Mouse (Mus musculus) lung, embryonic 15.5 days (tissue): ENCODE measurements around the gene Fam71f1. TPM values are rescaled to one million over a fixed set of nuclear protein-coding genes. Genes with fewer than 3 reads are reported as not detected.

Experiments used
- ATAC-seq: fragments of 200-750 bp; cut with Nextera tagmentation; 2 replicates; pipeline ENCODE4 v1.8.0; 2017; ENCODE audit warnings: moderate number of reproducible peaks, borderline replicate concordance; ENCODE audit not compliant: low FRiP score, low TSS enrichment; ENCODE audit errors: extremely low read depth
- H3K27ac ChIP-seq: fragments of 300-500 bp; sonication (generic); 2 replicates; pipeline ENCODE4 v1.5.1; 2015; ENCODE audit warnings: moderate library complexity, mild to moderate bottlenecking, inconsistent platforms
- H3K27me3 ChIP-seq: fragments of 300-500 bp; sonication (generic); 2 replicates; pipeline ENCODE4 v1.6.1; 2015; ENCODE audit warnings: inconsistent platforms
- H3K36me3 ChIP-seq: fragments of 300-500 bp; sonication (generic); 2 replicates; pipeline ENCODE4 v1.6.1; 2015; ENCODE audit warnings: inconsistent platforms
- H3K4me1 ChIP-seq: fragments of 300-500 bp; sonication (generic); 2 replicates; pipeline ENCODE4 v1.6.1; 2015; ENCODE audit warnings: inconsistent platforms
- H3K4me2 ChIP-seq: fragments of 300-500 bp; sonication (generic); 2 replicates; pipeline ENCODE4 v1.6.1; 2015; ENCODE audit warnings: inconsistent platforms, mild to moderate bottlenecking, moderate library complexity
- H3K4me3 ChIP-seq: fragments of 300-500 bp; sonication (generic); 2 replicates; pipeline ENCODE4 v1.5.1; 2015; ENCODE audit warnings: mild to moderate bottlenecking, inconsistent platforms
- H3K9ac ChIP-seq: fragments of 300-500 bp; sonication (generic); 2 replicates; pipeline ENCODE4 v1.6.1; 2015; ENCODE audit warnings: inconsistent platforms
- H3K9me3 ChIP-seq: fragments of 300-500 bp; sonication (generic); 2 replicates; pipeline ENCODE4 v1.6.1; 2016; ENCODE audit warnings: inconsistent platforms
- whole genome bisulfite sequencing: fragments of 180-500 bp; shearing (Covaris S2); methylation state at CpG from one replicate; pipeline ENCODE4 v1.1.7; 2015; 5-methylcytosine and 5-hydroxymethylcytosine counted together
- polyA plus RNA-seq: library from polyadenylated mRNA; unstranded; fragments of >200 nt; fragmentation: Nextera tagmentation; extraction: Ambion mirVana; gene quantifications from 2 replicates; pipeline ENCODE4 v1.2.1, GENCODE M21; 2015

The Fam71f1 gene
- polyA plus RNA-seq, 1 experiment from 2014 or later, result not detected

GRCm38 (mm10) chr6:29303251-29303650 is 15.7 kb upstream of the Fam71f1 start:
- Histone ChIP-seq H3K4me2 (no peak overlapping the region), H3K9me3 (no peaks in the 10 kb centered on the region), H3K36me3 (no peaks in the 10 kb centered on the region), H3K27ac (no peak overlapping the region), H3K9ac (no peak overlapping the region), H3K4me3 (no peak overlapping the region), H3K4me1 (no peaks in the 10 kb centered on the region), H3K27me3 (no peaks in the 10 kb centered on the region)
- ATAC-seq, result no peak

GRCm38 (mm10) chr6:29303726-29304125 is 15.2 kb upstream of the Fam71f1 start:
- Histone ChIP-seq H3K4me2 (no peak overlapping the region), H3K9me3 (no peaks in the 10 kb centered on the region), H3K27ac (no peak overlapping the region), H3K4me1 (no peaks in the 10 kb centered on the region), H3K4me3 (no peak overlapping the region), H3K36me3 (no peaks in the 10 kb centered on the region), H3K27me3 (no peaks in the 10 kb centered on the region), H3K9ac (no peak overlapping the region)
- 35% methylated on average over 5 of the region's 5 CpGs for WGBS
- ATAC-seq, result no peak

- ATAC-seq, result no peak
- 86% methylated on average over 4 of the region's 4 CpGs for WGBS
- Histone ChIP-seq H3K4me3 (no peak overlapping the region), H3K4me1 (no peaks in the 10 kb centered on the region), H3K27ac (no peak overlapping the region), H3K27me3 (no peaks in the 10 kb centered on the region), H3K9ac (no peak overlapping the region), H3K36me3 (no peaks in the 10 kb centered on the region), H3K4me2 (no peak overlapping the region), H3K9me3 (no peaks in the 10 kb centered on the region)
These were observed 13.5 kb upstream of the Fam71f1 start for GRCm38 (mm10) chr6:29305462-29305861.

GRCm38 (mm10) chr6:29308846-29309605 is 9.9 kb upstream of the Fam71f1 start:
- H3K9ac ChIP-seq, result no peak overlapping the region
- ATAC-seq, result no peak
- no peaks in the 10 kb centered on the region for H3K4me1 ChIP-seq
- no peak overlapping the region for H3K27ac ChIP-seq
- H3K9me3 ChIP-seq, result no peaks in the 10 kb centered on the region
- H3K27me3 ChIP-seq, result no peaks in the 10 kb centered on the region
- no peaks in the 10 kb centered on the region for H3K36me3 ChIP-seq
- WGBS, result 85% methylated on average over 16 of the region's 16 CpGs
- H3K4me2 ChIP-seq, result no peak overlapping the region
- H3K4me3 ChIP-seq, result no peak overlapping the region

- no peaks in the 10 kb centered on the region for H3K4me1 ChIP-seq
- no peak overlapping the region for H3K4me3 ChIP-seq
- no peaks in the 10 kb centered on the region for H3K27me3 ChIP-seq
- H3K9ac ChIP-seq, result no peak overlapping the region
- H3K27ac ChIP-seq, result no peak overlapping the region
- WGBS, result 62% methylated on average over 14 of the region's 14 CpGs
- ATAC-seq, result no peak
- no peak overlapping the region for H3K4me2 ChIP-seq
- H3K9me3 ChIP-seq, result no peaks in the 10 kb centered on the region
- H3K36me3 ChIP-seq, result no peaks in the 10 kb centered on the region
These were observed 5.2 kb upstream of the Fam71f1 start for GRCm38 (mm10) chr6:29313690-29314202.

GRCm38 (mm10) chr6:29317286-29317685 is 1.7 kb upstream of the Fam71f1 start:
- ATAC-seq, result no peak
- Histone ChIP-seq H3K27me3 (no peaks in the 10 kb centered on the region), H3K9ac (no peak overlapping the region), H3K27ac (no peak overlapping the region), H3K36me3 (no peaks in the 10 kb centered on the region), H3K4me3 (no peak overlapping the region), H3K9me3 (no peaks in the 10 kb centered on the region), H3K4me1 (no peaks in the 10 kb centered on the region), H3K4me2 (no peak overlapping the region)
- 64% methylated on average over 2 of the region's 2 CpGs for WGBS

GRCm38 (mm10) chr6:29317941-29318340 is 999 bp upstream of the Fam71f1 start:
- no peaks in the 10 kb centered on the region for H3K4me1 ChIP-seq
- ATAC-seq, result no peak
- H3K9ac ChIP-seq, result no peak overlapping the region
- no peaks in the 10 kb centered on the region for H3K36me3 ChIP-seq
- 66% methylated on average over 3 of the region's 3 CpGs for WGBS
- no peaks in the 10 kb centered on the region for H3K27me3 ChIP-seq
- H3K27ac ChIP-seq, result no peak overlapping the region
- H3K4me3 ChIP-seq, result no peak overlapping the region
- H3K4me2 ChIP-seq, result no peak overlapping the region
- H3K9me3 ChIP-seq, result no peaks in the 10 kb centered on the region

- ATAC-seq, result no peak
These were observed 2.6 kb downstream of the Fam71f1 start for GRCm38 (mm10) chr6:29321586-29321985.

GRCm38 (mm10) chr6:29322147-29322546 is 3.2 kb downstream of the Fam71f1 start:
- 89% methylated on average over 7 of the region's 7 CpGs for WGBS
- Histone ChIP-seq H3K9ac (no peak overlapping the region), H3K4me1 (no peaks in the 10 kb centered on the region), H3K27ac (no peak overlapping the region), H3K9me3 (no peaks in the 10 kb centered on the region), H3K36me3 (no peaks in the 10 kb centered on the region), H3K4me3 (no peak overlapping the region), H3K4me2 (no peak overlapping the region), H3K27me3 (no peaks in the 10 kb centered on the region)
- no peak for ATAC-seq

More at GRCm38 (mm10) chr6:29321586-29321985, 2.6 kb downstream of the Fam71f1 start:
- no peak overlapping the region for H3K4me2 ChIP-seq
- no peaks in the 10 kb centered on the region for H3K9me3 ChIP-seq
- no peaks in the 10 kb centered on the region for H3K36me3 ChIP-seq
- no peak overlapping the region for H3K4me3 ChIP-seq
- H3K4me1 ChIP-seq, result no peaks in the 10 kb centered on the region
- H3K9ac ChIP-seq, result no peak overlapping the region
- H3K27ac ChIP-seq, result no peak overlapping the region
- 79% methylated on average over 6 of the region's 6 CpGs for WGBS
- H3K27me3 ChIP-seq, result no peaks in the 10 kb centered on the region

- no peaks in the 10 kb centered on the region for H3K9me3 ChIP-seq
- no peak overlapping the region for H3K27ac ChIP-seq
- no peak for ATAC-seq
- H3K4me2 ChIP-seq, result no peak overlapping the region
- H3K4me3 ChIP-seq, result no peak overlapping the region
- no peaks in the 10 kb centered on the region for H3K36me3 ChIP-seq
- H3K4me1 ChIP-seq, result no peaks in the 10 kb centered on the region
- 75% methylated on average over 4 of the region's 4 CpGs for WGBS
- H3K9ac ChIP-seq, result no peak overlapping the region
- H3K27me3 ChIP-seq, result no peaks in the 10 kb centered on the region
These were observed 3.8 kb downstream of the Fam71f1 start for GRCm38 (mm10) chr6:29322735-29323134.

GRCm38 (mm10) chr6:29326961-29327360 is 8.0 kb downstream of the Fam71f1 start:
- 83% methylated on average over 9 of the region's 9 CpGs for WGBS
- H3K27me3 ChIP-seq, result no peaks in the 10 kb centered on the region
- H3K4me3 ChIP-seq, result no peak overlapping the region
- no peak overlapping the region for H3K4me2 ChIP-seq
- no peaks in the 10 kb centered on the region for H3K36me3 ChIP-seq
- no peak overlapping the region for H3K27ac ChIP-seq
- no peaks in the 10 kb centered on the region for H3K4me1 ChIP-seq
- no peak overlapping the region for H3K9ac ChIP-seq
- ATAC-seq, result no peak
- no peaks in the 10 kb centered on the region for H3K9me3 ChIP-seq

- ATAC-seq, result no peak
- H3K27ac ChIP-seq, result no peak overlapping the region
- H3K4me2 ChIP-seq, result no peak overlapping the region
- no peaks in the 10 kb centered on the region for H3K9me3 ChIP-seq
- H3K4me3 ChIP-seq, result no peak overlapping the region
- no peaks in the 10 kb centered on the region for H3K36me3 ChIP-seq
- no peaks in the 10 kb centered on the region for H3K4me1 ChIP-seq
- H3K9ac ChIP-seq, result no peak overlapping the region
- 57% methylated on average over 4 of the region's 4 CpGs for WGBS
- H3K27me3 ChIP-seq, result no peaks in the 10 kb centered on the region
These were observed 10.6 kb downstream of the Fam71f1 start for GRCm38 (mm10) chr6:29329514-29329913.
